Mouse (Mus musculus) lung, adult 10 weeks (tissue): ENCODE measurements around the gene Keap1. TPM values are rescaled to one million over a fixed set of nuclear protein-coding genes. Genes with fewer than 3 reads are reported as not detected.

Experiments
- polyA plus RNA-seq: library from polyadenylated mRNA; stranded (reverse); fragments of 350-450 nt; fragmentation: Illumina TruSeq; extraction: RNeasy Lipid Tissue Mini Kit (QIAGEN cat#74804); gene quantifications from one replicate; pipeline ENCODE4 v1.2.3, GENCODE M21; 2014; ENCODE audit warnings: low read depth, low replicate concordance; ENCODE audit not compliant: insufficient read depth

The Keap1 gene
- polyA plus RNA-seq: 24.3 TPM

DNA sequence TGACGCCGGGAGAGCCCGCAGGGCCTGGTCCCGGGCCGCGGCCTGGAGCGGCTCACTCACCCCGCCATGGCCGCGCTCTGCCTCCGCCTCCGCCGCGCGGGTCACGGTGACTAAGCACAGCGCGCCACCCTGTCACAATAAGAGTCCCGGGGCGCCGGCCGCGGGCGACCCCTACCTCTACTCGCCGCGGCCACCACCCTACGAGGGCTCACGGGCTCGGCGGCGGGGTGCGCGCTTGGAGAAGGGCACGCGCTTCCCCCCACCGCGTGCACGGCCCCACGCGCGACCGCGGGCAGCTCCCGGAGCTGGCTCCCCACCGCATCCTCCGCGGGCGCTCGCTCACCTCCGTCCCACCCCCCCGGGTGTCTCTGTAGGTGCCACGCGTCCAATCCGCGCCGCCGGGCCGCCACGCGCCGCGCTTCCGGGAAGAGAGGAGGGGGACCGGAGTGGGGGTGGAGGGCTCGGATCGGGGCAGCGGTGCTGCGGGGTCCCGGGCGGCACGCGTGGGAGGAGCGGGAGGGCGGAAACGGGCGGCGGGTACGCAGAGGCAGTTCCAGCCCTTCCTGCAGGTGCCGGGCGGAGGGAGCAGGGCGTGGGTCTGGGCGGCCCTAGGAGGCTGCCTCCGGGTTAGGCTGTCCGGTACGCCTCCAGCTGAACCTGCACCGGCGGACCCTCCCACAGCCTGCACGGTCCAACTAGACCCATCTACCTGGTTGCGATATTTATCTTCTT, at the start of gene Keap1:
Gene Keap1 (minus strand): TSS at position 629 of the 732 bp plus-strand sequence.

GRCm38 (mm10) chr9:21287571-21288402, 48.6 kb upstream of the Keap1 start, which contains the start of gene Kri1:
Kri1 (minus strand) TSS chr9:21287969.

GRCm38 (mm10) chr9:21265000-21265561, 25.9 kb upstream of the Keap1 start, which contains the start of gene Atg4d:
Atg4d (plus strand) TSS chr9:21265293.

DNA sequence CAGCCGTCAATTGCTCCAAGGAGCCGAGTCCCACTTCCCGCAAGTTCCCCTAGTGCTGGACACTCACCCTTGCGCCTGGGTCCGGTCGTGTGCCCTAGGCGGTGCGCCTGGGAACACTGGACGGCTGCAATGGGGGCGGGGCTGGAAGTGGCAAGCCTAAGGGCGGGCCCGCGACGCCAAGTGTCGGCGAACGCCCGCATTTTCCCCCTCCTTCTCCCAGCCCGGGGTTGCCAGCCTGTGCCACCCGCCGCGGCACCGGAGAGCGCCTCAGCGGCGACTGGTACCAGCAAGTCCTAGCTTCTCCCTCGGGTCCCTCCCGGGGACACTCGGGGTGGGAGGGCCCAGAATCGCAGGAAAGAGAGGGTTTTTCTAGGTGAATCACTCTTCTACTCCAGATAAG, 9.2 kb upstream of the Keap1 start, which contains the start of gene S1pr5:
Gene S1pr5 (minus strand): TSS at position 118 of the 400 bp plus-strand sequence.

Other genes starting within 250 kb of the Keap1 start
- gene Mrpl4, start 236.6 kb downstream of the Keap1 start, polyA plus RNA-seq: 54.9 TPM
- 159 TPM for gene Icam1, start 223.4 kb downstream of the Keap1 start, polyA plus RNA-seq
- 1.6 TPM for gene Icam4, start 210.0 kb downstream of the Keap1 start, polyA plus RNA-seq
- 0.12 TPM for gene Icam5, start 207.3 kb downstream of the Keap1 start, polyA plus RNA-seq
- not detected for gene Zglp1, start 172.3 kb downstream of the Keap1 start, polyA plus RNA-seq
- 0.21 TPM for gene Gm49373, start 166.3 kb downstream of the Keap1 start, polyA plus RNA-seq
- gene Fdx1l, start 165.7 kb downstream of the Keap1 start, polyA plus RNA-seq: 40.1 TPM
- 0.10 TPM for gene Gm38431, start 147.4 kb downstream of the Keap1 start, polyA plus RNA-seq
- 17.8 TPM for gene Raver1, start 147.4 kb downstream of the Keap1 start, polyA plus RNA-seq
- gene Tyk2, start 108.1 kb downstream of the Keap1 start, polyA plus RNA-seq: 9.4 TPM
- 99.3 TPM for gene Cdc37, start 89.4 kb downstream of the Keap1 start, polyA plus RNA-seq
- gene Pde4a, start 73.6 kb downstream of the Keap1 start, polyA plus RNA-seq: 3.4 TPM
- gene S1pr5, start 9.1 kb upstream of the Keap1 start, polyA plus RNA-seq: 1.3 TPM
- 25.0 TPM for gene Atg4d, start 25.9 kb upstream of the Keap1 start, polyA plus RNA-seq
- 18.5 TPM for gene Kri1, start 48.6 kb upstream of the Keap1 start, polyA plus RNA-seq
- 20.3 TPM for gene Cdkn2d, start 52.0 kb upstream of the Keap1 start, polyA plus RNA-seq
- gene Ap1m2, start 73.0 kb upstream of the Keap1 start, polyA plus RNA-seq: 27.2 TPM
- 118 TPM for gene Slc44a2, start 81.3 kb upstream of the Keap1 start, polyA plus RNA-seq
- 18.5 TPM for gene Ilf3, start 128.5 kb upstream of the Keap1 start, polyA plus RNA-seq
- 10.3 TPM for gene Qtrt1, start 172.5 kb upstream of the Keap1 start, polyA plus RNA-seq
- gene Dnm2, start 185.5 kb upstream of the Keap1 start, polyA plus RNA-seq: 47.8 TPM